Mouse (Mus musculus) right cerebral cortex, adult 18-20 months (tissue): ENCODE data around the gene Padi1.
A peak's percentile ranks its signal among the peaks of the same experiment; 100 is the strongest.

ENCODE experiments used
- DNase-seq: peaks from one replicate; pipeline ENCODE4 v3.0.0; 2022; ENCODE audit warnings: mixed read lengths

Padi1 gene

DNA sequence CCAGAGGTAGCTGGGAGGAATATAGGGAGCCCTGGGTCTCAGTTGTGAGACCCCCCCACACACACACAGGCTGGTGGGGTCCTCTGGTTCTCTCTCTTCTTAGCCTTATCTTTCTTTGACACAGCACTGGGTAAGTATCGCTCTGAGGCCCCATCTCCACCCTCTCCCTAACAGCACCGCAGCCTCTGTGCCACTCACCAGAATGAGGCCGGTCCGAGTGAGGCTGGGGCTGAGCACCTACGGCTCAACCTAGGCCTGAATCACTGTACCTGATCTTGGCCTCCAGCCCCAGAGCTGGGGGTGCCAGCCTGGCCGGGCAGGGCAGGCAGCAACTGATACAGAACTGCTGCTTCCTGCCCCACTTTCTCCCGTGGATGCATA is 15.2 kb upstream of the Padi1 start:
- DNase-seq, result no peak

- DNase-seq, result no peak
Observed at GRCm38 (mm10) chr4:140860125-140860766, 14.7 kb upstream of the Padi1 start.

DNA sequence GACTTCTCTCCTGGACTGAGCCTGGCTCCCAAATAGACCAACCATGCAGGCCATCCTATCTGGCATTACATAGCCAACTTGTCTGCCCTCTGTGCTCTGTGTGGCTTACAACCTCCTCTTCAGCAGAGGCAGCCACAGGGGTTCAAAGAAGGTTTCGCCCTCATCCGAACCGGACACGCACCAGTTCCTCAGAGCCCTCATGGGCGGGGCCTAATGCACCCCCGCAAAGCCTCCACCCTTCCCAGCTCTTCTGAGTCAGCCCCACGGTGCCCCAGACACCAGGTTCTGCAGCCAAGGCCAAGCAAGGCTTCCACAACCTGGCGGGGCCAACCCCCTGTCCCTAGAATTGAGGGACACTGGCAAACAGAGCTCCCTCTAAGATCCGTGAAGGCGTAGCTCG is 13.7 kb upstream of the Padi1 start:
- no peak for DNase-seq

GRCm38 (mm10) chr4:140857813-140858212 is 12.2 kb upstream of the Padi1 start:
- no peak for DNase-seq

DNA sequence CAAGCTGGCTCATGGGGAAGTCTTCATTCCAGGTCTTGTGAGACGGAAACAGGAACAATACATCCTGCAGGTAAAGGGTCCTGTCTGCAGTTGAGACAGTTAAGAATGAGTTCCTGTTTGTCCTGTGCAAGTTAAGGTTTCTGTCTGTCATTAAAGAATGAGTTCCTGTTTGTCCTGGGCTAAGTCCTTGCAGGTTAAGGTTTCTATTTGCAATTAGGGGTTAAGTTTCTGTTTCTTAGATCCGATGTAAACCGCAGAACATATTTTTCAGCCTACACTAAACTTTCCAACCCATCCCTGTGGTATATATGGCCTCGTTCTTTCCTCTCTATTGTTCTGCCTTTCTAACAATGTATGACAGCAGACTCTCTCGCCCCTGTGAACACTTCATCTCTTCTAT is 11.5 kb upstream of the Padi1 start:
- no peak for DNase-seq

DNA sequence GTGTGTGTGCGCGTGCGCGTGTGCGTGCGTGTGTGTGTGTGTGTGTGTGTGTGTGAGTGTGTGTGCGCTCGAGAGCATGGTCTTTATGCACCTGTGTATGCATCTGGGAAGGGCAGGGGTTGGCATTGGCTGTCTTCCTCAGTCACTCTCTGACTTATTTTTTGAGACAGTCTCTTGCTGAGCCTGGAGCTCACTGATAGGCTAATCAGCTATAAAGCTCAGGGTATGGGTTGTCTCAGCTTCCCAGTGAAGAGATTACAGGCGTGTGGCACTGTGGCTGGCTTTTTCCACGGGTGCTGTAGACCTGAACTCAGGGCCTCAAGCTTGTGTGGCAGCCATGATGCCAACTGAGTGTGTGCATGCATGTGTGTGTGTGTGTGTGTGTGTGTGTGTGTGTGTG is 9.6 kb upstream of the Padi1 start:
- no peak for DNase-seq

DNA sequence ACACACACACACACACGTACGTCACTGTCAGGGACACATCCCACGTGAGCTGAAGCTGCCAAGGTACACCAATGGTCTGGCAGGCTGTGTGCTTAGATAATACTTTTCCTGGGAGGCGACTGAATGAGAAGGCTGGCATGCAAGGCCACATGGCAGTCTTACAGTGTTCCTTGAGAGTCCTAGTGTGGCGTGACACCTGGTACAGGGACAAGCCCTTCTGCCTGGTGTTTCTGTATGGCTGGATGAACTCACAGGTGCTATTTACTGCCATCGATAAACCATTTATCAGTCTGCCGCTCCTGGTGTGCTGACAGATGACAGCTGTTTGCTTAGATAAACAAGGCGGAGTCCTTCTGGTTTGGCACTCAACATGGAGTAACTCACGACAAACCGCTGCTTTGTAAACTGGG is 8.9 kb upstream of the Padi1 start:
- DNase-seq, result no peak

- no peak for DNase-seq
Observed at GRCm38 (mm10) chr4:140853626-140854025, 8.0 kb upstream of the Padi1 start.

GRCm38 (mm10) chr4:140849310-140849709 is 3.7 kb upstream of the Padi1 start:
- DNase-seq, result no peak

DNA sequence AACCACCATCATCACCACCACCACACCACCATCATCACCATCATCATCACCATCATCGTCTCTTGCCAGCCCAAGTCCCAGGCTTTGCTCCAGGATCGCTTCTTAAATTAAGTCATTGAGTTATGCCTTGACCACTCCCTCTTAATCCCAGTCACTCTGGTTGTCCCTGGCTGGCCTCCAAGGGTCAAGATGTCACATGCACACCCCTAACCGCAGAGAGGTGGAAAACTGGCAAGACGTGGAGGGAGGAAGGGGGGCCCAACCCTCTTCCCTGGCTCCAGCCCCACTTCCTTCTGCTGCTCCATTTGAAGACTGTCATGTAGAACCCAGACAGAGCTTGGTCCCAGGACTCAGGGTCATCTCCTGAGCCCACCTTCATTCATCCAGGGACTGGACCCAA is 587 bp downstream of the Padi1 start:
- DNase-seq, result no peak

- DNase-seq, result no peak
Observed at GRCm38 (mm10) chr4:140843670-140844280, 1.8 kb downstream of the Padi1 start.

GRCm38 (mm10) chr4:140842909-140843308 is 2.7 kb downstream of the Padi1 start:
- DNase-seq, result no peak

DNA sequence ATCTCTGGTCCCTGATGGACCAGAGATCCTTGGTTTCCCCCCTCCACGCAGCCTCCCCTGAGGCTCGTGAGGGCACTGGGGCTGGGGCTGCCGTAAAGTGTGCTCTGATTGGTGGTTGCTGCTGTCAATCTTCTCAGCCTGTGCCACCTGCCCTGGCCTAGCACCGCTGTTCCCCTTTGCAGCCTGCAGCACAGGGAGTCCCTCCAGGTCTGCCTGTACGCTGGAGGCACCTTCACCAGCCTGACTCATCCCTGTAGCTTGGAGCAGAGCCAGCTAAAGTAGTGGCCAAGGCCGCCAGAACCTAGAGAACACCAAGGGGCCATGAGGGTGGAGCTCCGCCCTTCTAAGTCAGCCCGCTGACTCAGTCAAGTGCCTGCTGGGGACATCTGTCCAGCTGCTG is 7.7 kb downstream of the Padi1 start:
- no peak for DNase-seq

- no peak for DNase-seq
Observed at GRCm38 (mm10) chr4:140836208-140836866, 9.2 kb downstream of the Padi1 start.

- no peak for DNase-seq
Observed at GRCm38 (mm10) chr4:140835682-140836081, 9.9 kb downstream of the Padi1 start.

- no peak for DNase-seq
Observed at GRCm38 (mm10) chr4:140834327-140834934, 11.1 kb downstream of the Padi1 start.

DNA sequence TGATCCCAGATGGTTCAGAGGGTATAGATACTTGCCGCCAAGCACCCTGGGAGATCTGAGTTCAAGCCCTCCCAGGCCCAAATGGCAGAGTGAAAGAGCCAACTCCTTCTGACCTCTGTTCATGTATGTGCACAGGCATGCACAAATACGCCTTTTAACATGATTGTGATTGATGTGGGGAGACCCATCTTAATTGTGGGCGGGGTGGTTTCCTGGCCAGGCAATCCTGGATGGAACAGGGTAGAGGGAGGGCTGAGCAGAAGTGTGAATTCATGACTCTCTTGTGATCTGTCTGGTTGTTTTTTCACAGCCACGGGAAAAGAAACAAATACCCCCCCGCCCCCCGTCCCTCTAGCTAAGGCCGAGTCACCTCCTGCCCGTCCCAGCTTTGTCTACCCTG is 12.8 kb downstream of the Padi1 start:
- DNase-seq, result no peak

DNA sequence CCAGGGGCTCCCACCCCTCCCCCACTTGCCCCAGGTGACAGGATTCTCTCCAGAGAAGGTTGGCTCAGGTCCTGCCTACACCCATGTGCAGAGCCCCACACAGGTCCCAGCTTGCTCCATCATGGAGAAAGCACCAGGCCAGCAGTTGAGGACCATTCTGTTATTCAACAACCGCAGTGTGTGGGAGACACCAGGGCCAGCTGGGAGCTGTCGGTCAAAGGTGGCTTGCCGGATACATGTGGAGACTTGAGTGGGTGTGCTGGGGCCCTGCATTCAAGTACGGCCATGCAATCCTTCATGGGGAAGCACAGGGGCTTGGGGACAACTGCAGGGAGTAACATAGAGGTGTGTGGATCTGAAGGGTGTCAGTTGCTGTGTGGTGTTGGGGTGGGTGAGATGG is 13.8 kb downstream of the Padi1 start:
- DNase-seq, result no peak

- DNase-seq, result no peak
Observed at GRCm38 (mm10) chr4:140827237-140827636, 18.3 kb downstream of the Padi1 start.

DNA sequence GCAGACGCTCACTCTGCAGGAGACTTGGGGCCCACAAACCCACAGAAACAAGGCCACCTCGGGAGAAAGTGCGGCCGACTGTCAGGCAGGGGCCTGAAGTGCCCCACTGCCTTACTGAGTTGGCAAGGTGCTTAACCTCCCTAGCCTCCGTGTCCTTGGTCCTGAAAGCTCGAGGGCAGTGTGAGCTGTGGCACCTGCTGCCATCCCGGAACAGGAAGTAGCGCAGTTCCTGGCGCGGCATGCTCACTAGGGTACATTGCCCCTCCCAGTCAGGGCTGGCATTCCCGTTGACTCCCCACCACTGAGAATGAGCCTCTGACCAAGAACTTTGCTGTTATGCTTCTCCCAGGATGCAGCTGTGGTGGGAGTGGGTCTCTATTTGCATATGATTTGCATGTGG is 19.6 kb downstream of the Padi1 start:
- no peak for DNase-seq

DNA sequence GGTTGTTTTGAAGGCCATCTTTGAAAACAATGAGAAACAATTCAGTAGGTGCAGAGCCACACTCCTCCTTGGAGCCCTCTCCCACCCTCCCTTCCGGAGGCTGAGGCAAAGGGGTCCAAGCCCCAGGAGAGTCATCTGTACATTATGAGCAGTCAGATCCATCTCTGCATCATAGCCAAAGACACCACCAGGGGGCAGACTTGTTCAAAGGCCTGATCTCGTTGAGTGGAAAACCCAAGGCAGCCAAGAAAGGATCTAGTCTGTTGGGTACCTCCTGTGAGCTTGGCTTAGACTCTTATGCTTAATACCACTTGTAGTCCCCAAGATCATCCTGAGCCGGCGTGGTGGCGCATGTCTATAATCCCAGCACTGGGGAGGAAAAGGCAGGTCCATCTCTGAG is 23.6 kb downstream of the Padi1 start:
- peak; percentile 29 for DNase-seq

- DNase-seq, result no peak
Observed at GRCm38 (mm10) chr4:140817413-140817812, 28.2 kb downstream of the Padi1 start.

- no peak for DNase-seq
Observed at GRCm38 (mm10) chr4:140815996-140816917, 29.3 kb downstream of the Padi1 start.
